Mouse (Mus musculus) heart, embryonic 11.5 days (tissue): Measurements from ENCODE around the gene Rpp14. TPM values are rescaled to one million over a fixed set of nuclear protein-coding genes. Genes with fewer than 3 reads are reported as not detected.

ENCODE experiments used
- ATAC-seq: fragments of 200-750 bp; cut with Nextera tagmentation; replicated peaks from 2 replicates; pipeline ENCODE4 v1.8.0; 2017; ENCODE audit warnings: moderate library complexity; ENCODE audit not compliant: insufficient number of reproducible peaks, low FRiP score, low TSS enrichment
- H3K27ac ChIP-seq: fragments of 300-500 bp; sonication (generic); 2 replicates; pipeline ENCODE4 v1.5.1; 2014; ENCODE audit warnings: mild to moderate bottlenecking, low read depth, low read length
- H3K27me3 ChIP-seq: fragments of 300-500 bp; sonication (generic); 2 replicates; pipeline ENCODE4 v1.6.1; 2014; ENCODE audit warnings: mild to moderate bottlenecking, low read length, mixed read lengths; ENCODE audit not compliant: control insufficient read depth, insufficient read depth
- H3K36me3 ChIP-seq: fragments of 300-500 bp; sonication (generic); 2 replicates; pipeline ENCODE4 v1.6.1; 2014; ENCODE audit warnings: mild to moderate bottlenecking, low read length, moderate library complexity, mixed read lengths; ENCODE audit not compliant: control insufficient read depth, insufficient read depth
- H3K4me1 ChIP-seq: fragments of 300-500 bp; sonication (generic); 2 replicates; pipeline ENCODE4 v1.6.1; 2014; ENCODE audit warnings: low read length; ENCODE audit not compliant: control insufficient read depth, insufficient read depth
- H3K4me2 ChIP-seq: fragments of 300-500 bp; sonication (generic); 2 replicates; pipeline ENCODE4 v1.6.1; 2014; ENCODE audit warnings: mild to moderate bottlenecking, moderate library complexity
- H3K4me3 ChIP-seq: fragments of 300-500 bp; sonication (generic); 2 replicates; pipeline ENCODE4 v1.5.1; 2014; ENCODE audit warnings: low read depth, low read length
- H3K9ac ChIP-seq: fragments of 300-500 bp; sonication (generic); 2 replicates; pipeline ENCODE4 v1.6.1; 2014; ENCODE audit warnings: mild to moderate bottlenecking, low read depth, low read length, moderate library complexity
- H3K9me3 ChIP-seq: fragments of 300-500 bp; sonication (generic); replicated peaks from 2 replicates; pipeline ENCODE4 v1.6.1; 2016; ENCODE audit warnings: low read length; ENCODE audit not compliant: control insufficient read depth
- WGBS: fragments of 180-500 bp; shearing (Covaris S2); extraction: QIAGEN DNeasy Blood & Tissue Kit; methylation state at CpG from one replicate; pipeline ENCODE4 v1.1.7; 2014; ENCODE audit not compliant: insufficient replicate concordance; 5-methylcytosine and 5-hydroxymethylcytosine counted together
- polyA plus RNA-seq: library from polyadenylated mRNA; unstranded; fragments of >200 nt; fragmentation: Nextera tagmentation; extraction: Ambion mirVana; gene quantifications from 2 replicates; pipeline ENCODE4 v1.2.1, GENCODE M21; 2014

Rpp14 gene
- polyA plus RNA-seq, 1 experiment from 2014 or later: 43.5 TPM

- Histone ChIP-seq H3K9me3 (no peaks in the 10 kb centered on the region), H3K27me3 (no peaks in the 10 kb centered on the region), H3K9ac (no peak overlapping the region), H3K4me3 (peak overlapping the region; percentile 12; the same call in 1 of the 2 replicates), H3K27ac (no peak overlapping the region), H3K4me2 (peak overlapping the region; percentile 74; the same call in 1 of the 2 replicates), H3K4me1 (peaks cover 3% of the 10 kb centered on the region), H3K36me3 (no peaks in the 10 kb centered on the region)
- no peak for ATAC-seq
- WGBS: 59% methylated on average over 10 of the region's 10 CpGs
Measured at GRCm38 (mm10) chr14:8099561-8100021, 19.4 kb downstream of the Rpp14 start.

DNA sequence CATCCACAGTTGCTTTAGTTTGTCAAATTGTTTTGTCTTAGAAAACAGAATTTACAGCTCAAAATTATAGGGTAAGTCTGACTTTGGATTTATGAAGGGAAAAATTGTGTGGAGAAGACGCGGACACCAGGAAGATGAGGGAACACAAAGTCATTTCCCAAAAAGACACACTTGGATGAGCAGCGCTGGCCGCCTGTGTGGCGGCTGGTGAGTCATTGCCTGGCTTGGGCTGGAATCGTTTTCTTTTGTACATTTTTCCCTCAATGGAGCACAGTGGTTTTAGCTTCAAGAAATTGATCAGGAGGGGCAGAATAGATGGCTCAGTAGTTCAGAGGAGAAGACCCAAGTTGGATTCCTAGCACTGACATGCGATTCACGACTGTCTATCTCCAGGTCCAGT lies 21.7 kb downstream of the Rpp14 start:
- no peaks in the 10 kb centered on the region for H3K36me3 ChIP-seq
- H3K4me2 ChIP-seq: no peak overlapping the region
- H3K4me3 ChIP-seq: no peak overlapping the region
- H3K27ac ChIP-seq: no peak overlapping the region
- ATAC-seq: no peak
- WGBS: 89% methylated on average over 8 of the region's 8 CpGs
- H3K9ac ChIP-seq: no peak overlapping the region
- no peaks in the 10 kb centered on the region for H3K27me3 ChIP-seq
- peaks cover 3% of the 10 kb centered on the region for H3K4me1 ChIP-seq
- H3K9me3 ChIP-seq: no peaks in the 10 kb centered on the region

DNA sequence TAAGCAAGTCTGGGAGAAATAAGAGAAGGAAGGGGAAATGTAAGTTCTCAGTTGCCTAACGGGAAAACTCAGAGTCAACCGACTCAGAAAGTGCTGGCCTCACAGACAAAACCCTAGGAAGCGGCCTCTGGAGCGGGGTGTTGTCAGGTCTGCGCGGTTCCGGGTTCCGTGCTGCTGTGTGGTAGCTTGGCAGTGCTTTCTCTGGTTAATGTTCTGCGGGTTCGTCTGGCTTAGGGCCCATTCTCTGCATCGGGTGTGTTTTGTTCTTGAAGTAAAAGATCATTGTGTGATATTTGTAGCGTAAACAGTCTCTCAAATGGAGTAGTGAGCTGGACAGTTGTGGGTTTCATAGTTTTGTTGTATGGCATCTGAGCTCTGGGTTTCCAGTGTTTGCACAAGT lies 22.5 kb downstream of the Rpp14 start:
- Histone ChIP-seq H3K36me3 (no peaks in the 10 kb centered on the region), H3K4me3 (no peak overlapping the region), H3K9me3 (no peaks in the 10 kb centered on the region), H3K4me1 (peaks cover 1% of the 10 kb centered on the region), H3K9ac (no peak overlapping the region), H3K27ac (no peak overlapping the region), H3K4me2 (no peak overlapping the region), H3K27me3 (no peaks in the 10 kb centered on the region)
- no peak for ATAC-seq
- 82% methylated on average over 12 of the region's 12 CpGs for WGBS

DNA sequence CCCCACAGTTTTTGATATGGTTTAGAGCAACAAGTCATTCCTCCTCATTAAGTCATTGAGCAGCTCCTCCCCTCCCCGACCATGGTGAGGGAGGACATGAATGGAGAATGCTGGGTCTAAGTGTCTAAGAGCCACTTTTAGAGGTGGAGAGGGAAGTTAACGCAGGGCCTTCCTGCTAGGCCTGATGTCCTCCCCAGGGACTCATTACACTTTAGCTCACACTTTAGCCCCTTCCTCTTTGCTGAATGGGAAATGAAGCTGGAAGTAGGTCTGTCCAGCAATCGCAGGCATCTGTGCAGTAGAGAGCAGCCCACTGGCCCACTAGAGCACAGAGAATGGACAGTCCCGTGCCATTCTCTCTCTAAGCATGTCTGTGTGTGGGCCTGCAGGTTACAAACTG lies 27.9 kb downstream of the Rpp14 start:
- Histone ChIP-seq H3K9ac (no peak overlapping the region), H3K4me2 (no peak overlapping the region), H3K36me3 (no peaks in the 10 kb centered on the region), H3K27me3 (no peaks in the 10 kb centered on the region), H3K4me3 (no peak overlapping the region), H3K4me1 (peaks cover 6% of the 10 kb centered on the region; the same call in 1 of the 2 replicates), H3K9me3 (no peaks in the 10 kb centered on the region), H3K27ac (no peak overlapping the region)
- no peak for ATAC-seq
- WGBS: 71% methylated on average over 4 of the region's 4 CpGs

- ATAC-seq: no peak
- Histone ChIP-seq H3K36me3 (no peaks in the 10 kb centered on the region), H3K9me3 (no peaks in the 10 kb centered on the region), H3K27ac (no peak overlapping the region), H3K27me3 (no peaks in the 10 kb centered on the region), H3K4me3 (no peak overlapping the region), H3K9ac (no peak overlapping the region), H3K4me2 (no peak overlapping the region), H3K4me1 (peaks cover 6% of the 10 kb centered on the region; the same call in 1 of the 2 replicates)
- WGBS: 86% methylated on average over 1 of the region's 1 CpGs
Measured at GRCm38 (mm10) chr14:8108976-8109375, 28.8 kb downstream of the Rpp14 start.

- ATAC-seq: peak; percentile 63
- 52% methylated on average over 6 of the region's 6 CpGs for WGBS
- Histone ChIP-seq H3K4me3 (no peak overlapping the region), H3K27ac (no peak overlapping the region), H3K4me2 (no peak overlapping the region), H3K9ac (no peak overlapping the region), H3K36me3 (no peaks in the 10 kb centered on the region), H3K9me3 (no peaks in the 10 kb centered on the region), H3K27me3 (no peaks in the 10 kb centered on the region), H3K4me1 (peaks cover 6% of the 10 kb centered on the region; the same call in 1 of the 2 replicates)
Measured at GRCm38 (mm10) chr14:8111545-8111944, 31.4 kb downstream of the Rpp14 start.

DNA sequence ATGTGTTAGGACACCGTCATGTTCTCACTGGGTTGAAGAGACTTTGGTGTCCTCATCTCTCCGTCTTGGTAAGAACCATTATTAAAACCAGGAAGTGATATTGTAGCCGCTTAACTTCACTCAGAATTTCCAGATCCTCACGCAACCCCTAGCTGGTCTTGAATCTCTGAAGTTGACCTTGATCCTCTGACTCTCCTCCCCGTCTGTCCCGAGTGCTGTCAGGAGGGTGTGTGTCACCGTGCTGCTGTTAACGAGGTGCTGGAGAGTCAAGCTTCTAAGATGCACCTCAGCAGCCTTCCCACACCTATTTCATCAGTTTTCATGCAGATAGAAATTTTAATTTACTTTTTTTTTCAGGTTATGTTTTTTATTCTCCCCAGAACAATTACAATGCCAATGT lies 31.9 kb downstream of the Rpp14 start:
- Histone ChIP-seq H3K9ac (no peak overlapping the region), H3K36me3 (no peaks in the 10 kb centered on the region), H3K4me2 (no peak overlapping the region), H3K4me3 (no peak overlapping the region), H3K4me1 (peaks cover 6% of the 10 kb centered on the region; the same call in 1 of the 2 replicates), H3K27ac (no peak overlapping the region), H3K27me3 (no peaks in the 10 kb centered on the region), H3K9me3 (no peaks in the 10 kb centered on the region)
- ATAC-seq: no peak
- 71% methylated on average over 8 of the region's 8 CpGs for WGBS

DNA sequence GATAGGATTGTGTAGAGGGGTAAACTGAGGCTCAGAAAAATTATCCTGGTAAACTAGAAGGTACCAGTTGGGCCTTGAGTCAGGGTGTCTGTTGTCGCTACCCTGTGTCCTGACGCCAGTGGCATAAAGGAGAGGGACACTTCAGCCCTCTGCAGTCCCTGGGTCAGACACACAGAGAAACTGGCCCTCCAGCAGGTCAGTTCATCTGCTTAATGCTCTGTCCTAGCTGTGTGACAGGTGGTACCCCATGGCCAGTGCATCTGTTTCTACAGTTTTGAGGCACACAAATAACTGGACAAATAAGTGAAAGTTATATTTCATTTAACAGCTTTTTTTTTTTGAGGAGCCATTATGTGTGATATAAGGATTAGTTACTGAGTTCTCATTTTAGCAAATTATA lies 33.4 kb downstream of the Rpp14 start:
- H3K36me3 ChIP-seq: no peaks in the 10 kb centered on the region
- H3K9me3 ChIP-seq: no peaks in the 10 kb centered on the region
- no peak overlapping the region for H3K27ac ChIP-seq
- ATAC-seq: no peak
- no peak overlapping the region for H3K4me2 ChIP-seq
- H3K27me3 ChIP-seq: no peaks in the 10 kb centered on the region
- no peak overlapping the region for H3K9ac ChIP-seq
- H3K4me1 ChIP-seq: peaks cover 6% of the 10 kb centered on the region; the same call in 1 of the 2 replicates
- no peak overlapping the region for H3K4me3 ChIP-seq
- WGBS: 89% methylated on average over 2 of the region's 2 CpGs

DNA sequence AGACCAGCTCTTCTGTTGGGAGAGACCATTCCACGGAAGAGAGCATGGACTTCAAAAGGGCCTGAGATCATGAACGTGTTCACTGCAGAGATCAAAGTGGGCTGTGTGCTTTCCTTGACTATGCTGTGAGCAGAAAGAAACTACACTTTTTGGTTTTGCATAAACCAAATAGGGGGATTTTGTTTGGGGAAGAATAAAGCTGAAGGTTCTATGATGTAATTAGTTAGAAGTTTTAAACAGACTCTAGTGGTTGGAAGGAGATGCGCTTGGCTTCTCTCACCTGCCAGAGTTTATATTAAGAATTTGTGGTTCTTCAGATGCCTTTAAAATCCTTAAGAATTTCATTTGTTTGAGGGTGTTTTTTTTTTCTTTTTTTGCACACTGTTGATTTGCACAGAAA lies 34.1 kb downstream of the Rpp14 start:
- peaks cover 6% of the 10 kb centered on the region; the same call in 1 of the 2 replicates for H3K4me1 ChIP-seq
- no peak for ATAC-seq
- 59% methylated on average over 3 of the region's 3 CpGs for WGBS
- H3K9me3 ChIP-seq: no peaks in the 10 kb centered on the region
- H3K9ac ChIP-seq: no peak overlapping the region
- no peak overlapping the region for H3K4me3 ChIP-seq
- no peaks in the 10 kb centered on the region for H3K27me3 ChIP-seq
- no peak overlapping the region for H3K27ac ChIP-seq
- H3K36me3 ChIP-seq: no peaks in the 10 kb centered on the region
- no peak overlapping the region for H3K4me2 ChIP-seq
